Mouse (Mus musculus) lung, postnatal 0 days (tissue): ENCODE results near the gene Baiap2l2.

Experiments used
- CTCF ChIP-seq: IDR thresholded peaks from 2 replicates; pipeline ENCODE4 v1.5.1; 2016; ENCODE audit warnings: antibody characterized with exemption, mild to moderate bottlenecking
- EP300 ChIP-seq: IDR thresholded peaks from 2 replicates; pipeline ENCODE4 v1.6.1; 2016; ENCODE audit warnings: antibody characterized with exemption, mild to moderate bottlenecking, control low read depth

- TF ChIP-seq CTCF = no peak
- no peak for TF ChIP-seq EP300
Observed at GRCm38 (mm10) chr15:79261095-79261725, 24.1 kb downstream of the Baiap2l2 start.
